Mouse (Mus musculus) neutrophil, adult 5-6 weeks (primary cell): ENCODE measurements around the gene Chmp5. TPM values are rescaled to one million over a fixed set of nuclear protein-coding genes. Genes with fewer than 3 reads are reported as not detected.
A peak's percentile ranks its signal among the peaks of the same experiment; 100 is the strongest.
"Not testable (repeated sequence)": the region's sequence is repeated elsewhere in the genome, so short reads cannot be mapped to it uniquely, and the experiment has no call there.

ENCODE experiments used
- ATAC-seq: fragments of 151-379, 151-347 bp; 2 replicates; pipeline ENCODE4 v1.8.0; 2017; ENCODE audit warnings: mild to moderate bottlenecking, moderate TSS enrichment; ENCODE audit not compliant: insufficient number of reproducible peaks, poor library complexity, low FRiP score, severe bottlenecking; ENCODE audit errors: extremely low read depth
- total RNA-seq: library from RNA; stranded (forward); fragments of 200-1000 nt; gene quantifications from 2 replicates; pipeline ENCODE4 v1.2.3, GENCODE M21; 2017

Gene Chmp5
- total RNA-seq: 111 and 126 TPM in 2 replicates

GRCm38 (mm10) chr4:40948160-40948708, at the start of gene Chmp5, which contains the start of gene Bag1:
Gene Chmp5, plus strand, starts transcription at chr4:40948407.
Gene Bag1, minus strand, starts transcription at chr4:40948294.
- peak; percentile 97 for ATAC-seq

DNA sequence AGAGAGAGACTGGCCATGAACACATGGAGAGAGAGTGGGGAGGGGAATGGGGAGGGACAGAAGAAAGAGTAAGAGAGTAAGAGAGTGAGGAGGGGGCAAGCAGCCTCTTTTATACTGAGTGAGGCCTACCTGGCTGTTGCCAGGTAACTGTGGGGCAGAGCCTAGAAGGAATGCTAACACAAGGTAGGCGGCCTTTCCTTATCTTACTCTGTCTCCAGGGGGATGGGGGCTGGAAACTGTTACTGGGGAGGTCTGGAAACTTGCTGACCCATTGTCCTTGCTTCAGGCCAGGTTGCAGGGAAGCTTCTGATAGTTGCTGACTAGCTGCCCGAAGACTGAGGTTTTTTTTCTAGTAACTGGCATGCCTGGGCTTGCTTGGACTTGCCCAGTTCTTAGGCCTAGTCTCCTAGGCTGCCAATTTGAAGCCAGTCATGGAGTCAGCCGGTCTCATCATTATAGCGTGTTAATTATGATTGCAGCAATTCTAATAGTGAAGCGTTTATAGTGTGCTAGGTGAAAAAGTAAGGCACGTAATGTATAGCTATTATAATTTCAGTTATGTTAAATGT, 49.6 kb upstream of the Chmp5 start:
- no peak for ATAC-seq

- ATAC-seq: no peak
These were observed 48.9 kb upstream of the Chmp5 start for GRCm38 (mm10) chr4:40899264-40899663.

DNA sequence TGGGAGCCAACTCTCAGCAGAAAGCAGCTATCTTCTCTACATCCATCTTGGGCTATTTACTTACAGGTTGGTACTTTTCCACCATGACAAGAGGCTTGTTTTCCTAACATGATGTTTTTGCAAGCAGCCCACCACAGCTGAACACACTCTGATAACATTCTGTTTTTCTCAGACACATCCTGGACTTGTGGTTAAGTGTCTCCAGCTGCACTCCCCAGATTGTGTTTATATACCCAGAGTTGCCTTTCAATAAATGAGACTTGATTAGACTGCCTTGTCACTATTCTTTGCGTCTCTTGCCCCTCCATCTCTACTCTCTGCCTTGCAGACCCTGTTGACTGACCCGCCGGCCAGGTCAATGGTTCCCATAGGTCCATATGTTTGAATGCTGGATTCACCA, 48.1 kb upstream of the Chmp5 start:
- no peak for ATAC-seq

DNA sequence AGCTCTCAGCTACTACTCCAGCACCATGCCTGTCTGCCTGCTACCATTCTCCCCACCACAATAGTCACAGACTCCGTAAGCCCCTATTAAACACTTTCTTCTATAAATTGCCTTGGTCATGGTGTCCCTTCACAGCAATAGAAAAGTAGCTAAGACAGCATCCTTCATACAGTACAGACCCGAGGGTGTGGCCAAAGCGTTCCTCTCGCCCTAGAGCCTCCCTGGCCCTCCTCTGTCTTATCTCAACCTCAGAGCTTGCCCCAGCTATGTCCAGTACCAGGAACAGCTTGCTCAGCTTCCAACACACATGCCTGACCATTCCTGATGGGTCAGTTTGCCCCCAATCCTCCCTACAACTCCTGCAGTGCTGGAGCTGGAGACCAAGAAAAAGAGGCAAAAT, 47.6 kb upstream of the Chmp5 start:
- ATAC-seq: no peak

DNA sequence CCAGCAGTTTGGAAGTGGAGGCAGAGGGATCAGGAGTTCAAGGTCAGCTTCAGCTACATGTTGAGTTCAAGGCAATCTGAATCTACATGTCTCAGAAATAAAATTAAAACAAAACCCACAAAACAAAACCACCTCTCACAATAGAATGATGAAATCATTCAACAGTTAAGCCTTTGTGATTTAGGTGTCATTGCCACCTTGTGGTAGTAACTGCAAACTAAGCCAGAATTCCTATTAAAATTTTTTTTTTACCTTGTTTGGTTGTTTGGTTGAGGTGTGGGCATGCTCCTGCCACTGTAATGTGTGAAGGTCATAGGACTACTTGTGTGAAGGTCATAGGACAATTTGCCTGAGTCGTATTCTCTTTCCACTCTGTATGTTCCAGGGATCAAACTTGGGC, 41.9 kb upstream of the Chmp5 start:
- peak; percentile 65; the same call in 1 of the 2 replicates for ATAC-seq

DNA sequence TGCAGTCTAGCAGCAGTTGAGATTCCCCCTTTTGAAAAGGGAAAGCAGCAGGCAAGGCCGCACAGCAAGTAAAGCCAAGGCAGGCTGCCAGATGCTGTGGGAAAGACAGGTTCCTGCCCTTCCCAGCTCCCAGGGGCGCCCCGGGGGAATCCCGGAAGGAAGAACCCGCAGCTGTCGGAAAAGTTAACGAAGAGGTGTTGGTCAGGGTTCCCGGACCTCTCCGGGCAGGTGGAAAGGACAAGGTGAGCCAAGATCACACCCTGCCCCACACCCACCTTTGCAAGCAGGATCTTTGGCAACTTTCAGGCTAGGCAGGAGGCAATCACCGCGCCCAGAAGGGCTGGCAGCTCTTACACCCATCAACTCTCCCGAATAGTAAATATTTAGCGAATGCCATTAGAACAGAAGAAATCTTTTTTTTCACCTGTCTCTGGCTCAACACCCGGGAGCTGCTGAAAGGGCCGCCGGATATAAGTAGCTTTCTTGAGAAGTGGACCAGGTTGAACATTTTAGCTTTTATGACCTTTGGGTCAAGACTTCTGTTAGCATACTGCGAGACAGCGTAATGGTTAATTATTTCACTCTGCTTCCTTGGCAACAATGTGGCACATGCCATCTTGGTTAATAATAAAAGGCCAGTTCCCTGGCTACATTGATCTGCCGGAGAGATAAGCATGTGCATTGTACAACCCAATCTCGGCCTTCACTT, 39.8 kb upstream of the Chmp5 start:
- ATAC-seq: no peak

DNA sequence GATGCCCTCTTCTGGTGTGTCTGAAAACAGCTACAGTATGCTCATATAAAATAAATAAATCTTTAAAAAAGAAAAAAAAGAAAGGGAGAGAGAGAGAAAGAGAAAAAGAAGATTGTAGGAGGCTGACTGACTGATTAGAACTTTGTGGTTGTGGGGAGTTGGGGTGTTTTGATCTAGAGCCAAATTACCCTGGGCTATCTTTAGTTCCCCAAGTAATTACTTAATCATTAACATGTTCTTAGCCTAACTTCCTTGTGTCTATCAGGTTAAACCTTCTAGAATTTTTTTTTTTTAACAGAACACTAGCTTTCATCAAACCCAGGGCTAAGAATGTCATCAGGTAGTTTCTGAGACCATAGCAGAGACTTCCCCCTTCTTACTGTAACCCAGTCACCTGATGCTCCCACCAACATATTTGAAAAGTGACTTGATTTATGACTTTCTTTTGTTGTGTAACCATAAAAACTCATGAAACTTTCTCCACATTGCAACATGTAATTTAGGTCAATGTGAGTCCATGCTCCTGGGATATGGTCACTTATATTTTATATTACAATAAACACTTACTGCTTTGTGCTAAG, 33.8 kb upstream of the Chmp5 start:
- ATAC-seq: no peak

DNA sequence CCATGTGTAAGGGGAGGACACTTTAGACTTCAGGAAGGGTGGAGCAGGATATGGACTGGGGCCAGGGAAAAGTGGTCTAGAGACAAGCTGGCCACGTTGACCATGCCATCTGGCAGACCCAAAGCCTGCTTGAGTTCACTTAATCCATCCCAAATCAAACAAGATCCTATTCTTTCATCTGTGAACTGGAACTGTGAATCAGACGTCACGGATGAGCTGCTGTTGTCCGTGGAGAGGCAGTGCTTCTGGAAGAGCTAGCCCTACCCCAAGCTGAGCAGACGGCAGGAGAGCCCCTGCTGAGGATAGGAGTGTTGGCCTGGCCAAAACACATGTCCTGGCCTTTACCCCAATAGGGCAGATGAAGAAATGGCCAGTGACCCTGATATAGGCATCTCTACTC, 32.3 kb upstream of the Chmp5 start:
- no peak for ATAC-seq

DNA sequence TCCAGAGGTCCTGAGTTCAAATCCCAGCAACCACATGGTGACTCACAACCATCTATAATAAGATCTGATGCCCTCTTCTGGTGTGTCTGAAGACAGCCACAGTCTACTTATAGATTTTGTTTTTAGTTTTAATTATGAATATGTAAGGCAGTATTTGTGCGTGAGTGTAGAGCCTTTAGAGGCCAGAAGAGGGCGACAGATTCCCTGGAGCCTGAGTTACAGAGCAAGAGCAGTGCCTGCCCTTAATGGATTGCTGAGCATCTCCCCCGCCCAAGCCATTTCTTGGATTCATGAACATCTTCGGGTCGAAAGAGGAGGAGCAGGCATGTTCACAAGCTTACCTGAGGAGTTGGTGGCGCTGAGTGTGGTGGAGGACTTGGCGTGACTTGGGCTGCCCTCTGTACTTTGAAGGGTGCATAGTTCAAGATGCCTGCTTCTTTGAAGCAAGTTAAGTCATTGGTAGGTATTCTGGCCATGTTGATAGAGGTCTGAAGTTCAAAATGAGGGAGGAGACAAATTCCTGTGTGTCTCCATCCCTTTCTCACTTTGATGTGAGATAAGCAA, 31.5 kb upstream of the Chmp5 start:
- ATAC-seq: no peak

DNA sequence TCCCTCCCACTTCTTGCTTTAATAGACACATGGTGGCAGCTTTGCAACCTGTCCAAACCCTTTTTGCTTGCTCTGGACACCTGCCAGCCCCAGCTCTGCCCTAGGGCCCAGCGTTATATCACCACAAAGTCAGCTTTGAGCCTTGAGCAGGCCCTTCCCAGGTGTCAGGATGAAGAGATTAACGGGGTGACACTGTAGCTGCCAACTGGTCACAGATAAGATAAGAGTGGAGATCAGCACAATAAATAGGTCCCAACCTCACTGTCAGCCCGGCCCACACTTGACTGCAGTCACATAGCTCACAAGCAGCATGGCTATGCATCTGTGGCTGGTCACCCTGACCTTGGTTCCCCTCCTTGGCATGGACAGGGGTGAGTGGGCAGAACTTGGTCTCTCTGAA, 28.4 kb upstream of the Chmp5 start, which contains the start of gene Spink4:
TSS of gene Spink4 (plus strand) at position 268 of the 400 bp plus-strand sequence.
- ATAC-seq: no peak

DNA sequence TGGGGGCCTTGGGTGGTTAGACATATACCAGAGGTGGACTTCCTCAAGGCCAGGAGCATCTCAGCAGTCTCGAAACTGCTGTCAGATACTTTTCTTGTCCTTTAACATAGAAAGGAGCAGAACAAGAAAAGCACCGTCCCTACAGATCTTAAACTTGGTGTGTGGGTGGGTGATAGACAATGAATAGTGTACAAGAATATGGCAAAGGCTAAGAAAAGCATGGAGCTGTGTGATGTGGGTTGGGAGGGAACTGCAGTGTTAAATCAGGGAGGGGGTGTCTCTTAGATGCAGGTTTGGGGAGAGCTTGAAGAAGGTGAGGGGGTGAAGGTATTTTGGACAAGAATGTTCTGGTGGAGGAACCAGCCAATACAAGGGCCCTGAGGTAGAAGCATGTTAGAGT, 27.6 kb upstream of the Chmp5 start:
- ATAC-seq: no peak

GRCm38 (mm10) chr4:40921288-40921687, 26.9 kb upstream of the Chmp5 start:
- no peak for ATAC-seq

DNA sequence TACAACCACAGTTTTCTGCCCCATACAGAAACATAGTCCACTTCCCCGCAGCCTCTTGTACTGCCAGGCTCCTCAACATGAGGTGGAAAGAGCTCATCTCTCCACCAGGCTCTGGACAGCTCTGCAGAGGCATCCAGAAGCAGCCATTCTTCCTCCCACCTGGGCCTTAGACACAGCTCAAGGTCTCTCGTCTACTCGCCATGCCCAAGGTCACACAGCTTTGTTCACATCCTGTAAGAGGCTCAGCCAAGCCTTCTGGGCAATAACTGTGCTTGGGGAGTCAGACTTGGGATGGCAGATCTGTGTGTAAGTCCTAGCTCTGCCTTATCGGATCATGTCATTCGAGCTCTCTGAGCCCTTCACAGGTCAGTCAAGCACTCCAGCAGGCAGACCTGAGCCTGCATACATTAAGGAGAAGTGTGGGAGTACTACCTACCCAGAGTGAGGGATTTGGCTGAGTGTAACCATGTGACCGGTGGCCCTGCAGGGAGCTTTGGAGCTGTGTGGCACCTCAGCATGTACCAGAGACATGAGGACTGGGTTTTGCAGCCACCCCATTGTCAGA, 25.0 kb upstream of the Chmp5 start:
- ATAC-seq: no peak

- ATAC-seq: no peak
These were observed 22.6 kb upstream of the Chmp5 start for GRCm38 (mm10) chr4:40925568-40925967.

GRCm38 (mm10) chr4:40929046-40929445, 19.2 kb upstream of the Chmp5 start:
- ATAC-seq: no peak

DNA sequence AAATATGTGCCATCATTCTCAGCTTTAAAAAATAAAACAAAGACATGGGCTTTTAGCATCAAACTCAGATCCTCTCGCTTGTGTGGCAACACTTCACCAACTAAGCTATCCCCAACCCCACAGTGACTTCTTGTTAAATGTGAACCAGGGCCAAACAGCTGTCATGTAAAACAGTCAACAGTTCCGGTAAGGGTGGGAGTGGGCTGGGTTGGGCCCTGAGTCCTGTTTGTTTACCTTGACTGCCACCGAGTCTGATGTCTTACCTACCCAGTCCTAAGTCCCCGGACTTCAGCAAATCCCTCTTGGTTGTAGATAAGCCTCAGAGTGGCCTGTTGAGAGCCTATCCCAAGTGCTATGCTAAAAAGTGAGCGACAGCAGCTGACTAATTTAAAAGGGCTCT, 14.5 kb upstream of the Chmp5 start:
- no peak for ATAC-seq

DNA sequence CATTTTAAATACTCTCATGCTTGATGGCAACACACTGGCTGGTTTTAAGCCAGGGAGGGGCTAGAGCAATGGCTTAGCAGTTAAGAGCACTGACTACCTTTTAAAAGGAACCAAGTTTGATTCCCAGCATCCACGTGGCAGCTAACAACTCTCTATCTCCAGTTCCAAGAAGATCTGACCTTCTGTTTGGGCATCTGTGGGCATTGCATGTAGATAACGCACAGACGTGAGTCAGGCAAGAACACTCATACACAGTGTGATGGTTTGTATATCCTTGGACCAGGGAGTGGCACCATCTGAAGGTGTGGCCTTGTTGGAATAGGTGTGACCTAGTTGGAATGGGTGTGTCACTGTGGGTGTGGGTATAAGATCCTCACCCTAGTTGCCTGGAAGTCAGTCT, 13.8 kb upstream of the Chmp5 start:
- ATAC-seq: not testable (repeated sequence)

- no peak for ATAC-seq
These were observed 11.9 kb upstream of the Chmp5 start for GRCm38 (mm10) chr4:40936175-40936839.
